Mouse (Mus musculus): ENCODE data around the gene Tradd. TPM values are rescaled to one million over a fixed set of nuclear protein-coding genes. Genes with fewer than 3 reads are reported as not detected.
A peak's percentile ranks its signal among the peaks of the same experiment; 100 is the strongest.
"Not testable (repeated sequence)": the region's sequence is repeated elsewhere in the genome, so short reads cannot be mapped to it uniquely, and the experiment has no call there.

Tradd gene
- polyA plus RNA-seq, 1 experiment from 2014 or later, result 11.3 TPM

GRCm38 (mm10) chr8:105251954-105252353 lies 12.5 kb downstream of the Tradd start:
- H3K4me3 ChIP-seq (ENCODE audit: low read depth, low read length), result no peak overlapping the region
- peaks cover 7% of the 10 kb centered on the region; the same call in 1 of the 2 replicates for H3K4me1 ChIP-seq (ENCODE audit: control insufficient read depth, insufficient read depth, low read length)
- H3K4me2 ChIP-seq, result no peak overlapping the region
- H3K27me3 ChIP-seq (ENCODE audit: control insufficient read depth, insufficient read depth, low read length), result peaks cover 13% of the 10 kb centered on the region; the same call in 1 of the 2 replicates
- DNase-seq (ENCODE audit: low spot score, missing footprints) (peak; percentile 39), ATAC-seq (ENCODE audit: low FRiP score) (no peak)
- no peak overlapping the region for H3K9ac ChIP-seq (ENCODE audit: low read length)
- no peaks in the 10 kb centered on the region for H3K9me3 ChIP-seq (ENCODE audit: control insufficient read depth, low read length)
- peaks cover 20% of the 10 kb centered on the region for H3K36me3 ChIP-seq (ENCODE audit: control insufficient read depth, insufficient read depth, low read length)
- H3K27ac ChIP-seq (ENCODE audit: low read depth, low read length), result no peak overlapping the region
- 93% methylated on average over 6 of the region's 6 CpGs for WGBS

- Histone ChIP-seq H3K36me3 (ENCODE audit: control insufficient read depth, insufficient read depth, low read length) (peaks cover 13% of the 10 kb centered on the region), H3K4me2 (no peak overlapping the region), H3K4me1 (ENCODE audit: control insufficient read depth, insufficient read depth, low read length) (no peaks in the 10 kb centered on the region), H3K27ac (ENCODE audit: low read depth, low read length) (no peak overlapping the region), H3K4me3 (ENCODE audit: low read depth, low read length) (no peak overlapping the region), H3K27me3 (ENCODE audit: control insufficient read depth, insufficient read depth, low read length) (no peaks in the 10 kb centered on the region), H3K9me3 (ENCODE audit: control insufficient read depth, low read length) (no peaks in the 10 kb centered on the region), H3K9ac (ENCODE audit: low read length) (no peak overlapping the region)
- WGBS, result 97% methylated on average over 7 of the region's 7 CpGs
- ATAC-seq (ENCODE audit: low FRiP score), result no peak
- DNase-seq (ENCODE audit: low spot score, missing footprints), result no peak
Measured at GRCm38 (mm10) chr8:105241016-105241415, 23.4 kb downstream of the Tradd start.

GRCm38 (mm10) chr8:105237442-105238142 lies 26.8 kb downstream of the Tradd start:
- H3K4me2 ChIP-seq, result no peak overlapping the region
- no peak overlapping the region for H3K4me3 ChIP-seq (ENCODE audit: low read depth, low read length)
- H3K9ac ChIP-seq (ENCODE audit: low read length), result no peak overlapping the region
- H3K27me3 ChIP-seq (ENCODE audit: control insufficient read depth, insufficient read depth, low read length), result no peaks in the 10 kb centered on the region
- no peaks in the 10 kb centered on the region for H3K9me3 ChIP-seq (ENCODE audit: control insufficient read depth, low read length)
- no peaks in the 10 kb centered on the region for H3K4me1 ChIP-seq (ENCODE audit: control insufficient read depth, insufficient read depth, low read length)
- peak; percentile 53 for DNase-seq (ENCODE audit: low spot score, missing footprints)
- H3K36me3 ChIP-seq (ENCODE audit: control insufficient read depth, insufficient read depth, low read length), result peaks cover 11% of the 10 kb centered on the region
- H3K27ac ChIP-seq (ENCODE audit: low read depth, low read length), result no peak overlapping the region
- 89% methylated on average over 14 of the region's 14 CpGs for WGBS
- no peak for ATAC-seq (ENCODE audit: low FRiP score)

GRCm38 (mm10) chr8:105235206-105235605 lies 29.2 kb downstream of the Tradd start:
- Histone ChIP-seq H3K4me3 (ENCODE audit: low read depth, low read length) (no peak overlapping the region), H3K4me1 (ENCODE audit: control insufficient read depth, insufficient read depth, low read length) (no peaks in the 10 kb centered on the region), H3K4me2 (no peak overlapping the region), H3K9me3 (ENCODE audit: control insufficient read depth, low read length) (no peaks in the 10 kb centered on the region), H3K36me3 (ENCODE audit: control insufficient read depth, insufficient read depth, low read length) (0 out of 2 replicates have a peak, but pooled peaks cover 4% of the 10 kb centered on the region), H3K9ac (ENCODE audit: low read length) (no peak overlapping the region), H3K27ac (ENCODE audit: low read depth, low read length) (no peak overlapping the region), H3K27me3 (ENCODE audit: control insufficient read depth, insufficient read depth, low read length) (no peaks in the 10 kb centered on the region)
- ATAC-seq (ENCODE audit: low FRiP score) (no peak), DNase-seq (ENCODE audit: low spot score, missing footprints) (peak; percentile 6)
- WGBS, result 81% methylated on average over 1 of the region's 1 CpGs

GRCm38 (mm10) chr8:105233126-105233935 lies 31.1 kb downstream of the Tradd start:
- no peak overlapping the region for H3K9ac ChIP-seq (ENCODE audit: low read length)
- peak; percentile 19 for DNase-seq (ENCODE audit: low spot score, missing footprints)
- WGBS, result 74% methylated on average over 1 of the region's 1 CpGs

GRCm38 (mm10) chr8:105232321-105232693 lies 32.1 kb downstream of the Tradd start:
- not testable (repeated sequence) for H3K4me1 ChIP-seq (ENCODE audit: control insufficient read depth, insufficient read depth, low read length); H3K4me2 ChIP-seq; DNase-seq (ENCODE audit: low spot score, missing footprints); H3K27ac ChIP-seq (ENCODE audit: low read depth, low read length); H3K9ac ChIP-seq (ENCODE audit: low read length); H3K36me3 ChIP-seq (ENCODE audit: control insufficient read depth, insufficient read depth, low read length); H3K9me3 ChIP-seq (ENCODE audit: control insufficient read depth, low read length); H3K27me3 ChIP-seq (ENCODE audit: control insufficient read depth, insufficient read depth, low read length); H3K4me3 ChIP-seq (ENCODE audit: low read depth, low read length); ATAC-seq (ENCODE audit: low FRiP score)
- WGBS, result 93% methylated on average over 4 of the region's 4 CpGs

More at GRCm38 (mm10) chr8:105233126-105233935, 31.1 kb downstream of the Tradd start:
- Histone ChIP-seq H3K4me1 (ENCODE audit: control insufficient read depth, insufficient read depth, low read length) (no peaks in the 10 kb centered on the region), H3K27ac (ENCODE audit: low read depth, low read length) (no peak overlapping the region), H3K4me3 (ENCODE audit: low read depth, low read length) (no peak overlapping the region), H3K9me3 (ENCODE audit: control insufficient read depth, low read length) (no peaks in the 10 kb centered on the region), H3K36me3 (ENCODE audit: control insufficient read depth, insufficient read depth, low read length) (no peaks in the 10 kb centered on the region), H3K4me2 (no peak overlapping the region), H3K27me3 (ENCODE audit: control insufficient read depth, insufficient read depth, low read length) (no peaks in the 10 kb centered on the region)
- ATAC-seq (ENCODE audit: low FRiP score), result no peak

GRCm38 (mm10) chr8:105231503-105232320 lies 32.7 kb downstream of the Tradd start:
- H3K27ac ChIP-seq (ENCODE audit: low read depth, low read length), result no peak overlapping the region
- H3K36me3 ChIP-seq (ENCODE audit: control insufficient read depth, insufficient read depth, low read length), result no peaks in the 10 kb centered on the region
- no peaks in the 10 kb centered on the region for H3K27me3 ChIP-seq (ENCODE audit: control insufficient read depth, insufficient read depth, low read length)
- ATAC-seq (ENCODE audit: low FRiP score) (no peak), DNase-seq (ENCODE audit: low spot score, missing footprints) (peak; percentile 60)
- no peak overlapping the region for H3K9ac ChIP-seq (ENCODE audit: low read length)
- 88% methylated on average over 12 of the region's 12 CpGs for WGBS
- no peak overlapping the region for H3K4me2 ChIP-seq
- H3K4me1 ChIP-seq (ENCODE audit: control insufficient read depth, insufficient read depth, low read length), result no peaks in the 10 kb centered on the region
- H3K4me3 ChIP-seq (ENCODE audit: low read depth, low read length), result no peak overlapping the region
- H3K9me3 ChIP-seq (ENCODE audit: control insufficient read depth, low read length), result no peaks in the 10 kb centered on the region

- peak overlapping the region; percentile 86 for H3K4me2 ChIP-seq
- WGBS, result 34% methylated on average over 6 of the region's 6 CpGs
- H3K27ac ChIP-seq (ENCODE audit: low read depth, low read length), result no peak overlapping the region
- peak overlapping the region; percentile 88 for H3K9ac ChIP-seq (ENCODE audit: low read length)
- peaks cover 11% of the 10 kb centered on the region for H3K4me1 ChIP-seq (ENCODE audit: control insufficient read depth, insufficient read depth, low read length)
- ATAC-seq (ENCODE audit: low FRiP score) (no peak), DNase-seq (ENCODE audit: low spot score, missing footprints) (no peak)
- H3K9me3 ChIP-seq (ENCODE audit: control insufficient read depth, low read length), result no peaks in the 10 kb centered on the region
- no peaks in the 10 kb centered on the region for H3K27me3 ChIP-seq (ENCODE audit: control insufficient read depth, insufficient read depth, low read length)
- H3K4me3 ChIP-seq (ENCODE audit: low read depth, low read length), result peak overlapping the region; percentile 92
- no peaks in the 10 kb centered on the region for H3K36me3 ChIP-seq (ENCODE audit: control insufficient read depth, insufficient read depth, low read length)
Measured at GRCm38 (mm10) chr8:105225917-105226316, 38.5 kb downstream of the Tradd start.
